8 mouse cellular contexts compared by ENCODE assay signal in the genomic region with DNA sequence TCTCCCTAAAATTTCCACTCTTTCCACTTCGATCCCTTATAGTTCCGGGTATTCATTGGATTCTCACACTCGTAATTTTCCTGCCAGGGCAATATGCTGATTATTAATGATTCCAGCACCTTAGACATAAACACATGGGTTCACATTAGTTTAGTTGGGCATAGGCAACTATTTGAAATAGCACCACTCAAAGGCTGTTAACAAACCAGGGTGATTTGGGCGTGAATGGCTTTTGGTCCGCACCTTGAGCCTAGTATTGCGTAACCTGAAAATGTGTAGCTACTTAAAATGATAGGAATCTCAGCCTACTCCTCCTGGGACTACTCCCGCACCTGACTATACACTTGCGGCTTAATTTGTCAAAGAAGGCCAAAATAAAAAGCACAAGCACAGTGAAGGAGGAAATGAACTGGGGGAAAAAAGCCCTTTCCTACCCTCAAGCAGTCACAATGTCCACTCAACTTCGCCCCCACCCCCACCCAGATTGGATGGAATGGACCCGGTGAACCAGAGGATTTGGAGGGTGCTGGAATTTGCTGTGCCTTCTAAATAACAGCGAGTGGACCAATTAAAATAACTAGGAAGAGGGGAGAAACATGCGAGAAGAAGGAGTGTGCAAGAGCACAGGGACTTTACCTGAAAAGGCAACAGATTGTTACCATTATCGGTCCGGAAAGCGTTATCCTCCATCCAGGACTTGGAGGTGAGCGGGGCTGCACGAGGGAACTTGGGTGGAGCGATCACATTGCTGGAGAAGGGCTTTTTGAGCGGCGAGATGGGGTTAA. TPM values are rescaled to one million over a fixed set of nuclear protein-coding genes. Genes with fewer than 3 reads are reported as not detected.
A peak's percentile ranks its signal among the peaks of the same experiment; 100 is the strongest.
DNase-seq lines count a peak whose midpoint lies in the region; ATAC-seq lines count a peak whose summit lies in the region.

No protein-coding gene starts in this region.

- peaks cover 43% of the 10 kb centered on the region for H3K27me3 ChIP-seq in embryonic facial prominence, embryonic 13.5 days
- peaks cover 13% of the 10 kb centered on the region; the same call in 1 of the 2 replicates for H3K27me3 ChIP-seq in intestine, embryonic 16.5 days (replicated peaks; ENCODE audit: control insufficient read depth, insufficient read depth, low read length)

- H3K4me2 ChIP-seq in embryonic facial prominence, embryonic 13.5 days = peak overlapping the region; percentile 100
- peak overlapping the region; percentile 100 for H3K4me2 ChIP-seq in intestine, embryonic 16.5 days (ENCODE audit: low read depth, low read length)

- no peaks in the 10 kb centered on the region for H3K36me3 ChIP-seq in embryonic facial prominence, embryonic 13.5 days
- no peaks in the 10 kb centered on the region for H3K36me3 ChIP-seq in intestine, embryonic 16.5 days (ENCODE audit: control insufficient read depth, insufficient read depth, low read length)
- no peaks in the 10 kb centered on the region for H3K36me3 ChIP-seq in macrophage (ENCODE audit: inconsistent target)

- no peak for ATAC-seq in embryonic facial prominence, embryonic 13.5 days (ENCODE audit: insufficient number of reproducible peaks, insufficient read depth, low FRiP score, low TSS enrichment, low read depth)
- peak; percentile 17 for ATAC-seq in intestine, embryonic 16.5 days
- ATAC-seq in megakaryocyte-erythroid progenitor cell, adult 5-6 weeks (replicated peaks; ENCODE audit: low FRiP score, low TSS enrichment, poor library complexity, severe bottlenecking) = no peak

- H3K27ac ChIP-seq in embryonic facial prominence, embryonic 13.5 days = no peak overlapping the region
- H3K27ac ChIP-seq in intestine, embryonic 16.5 days (ENCODE audit: low read length) = no peak overlapping the region
- peak overlapping the region; percentile 18 for H3K27ac ChIP-seq in macrophage

- WGBS in embryonic facial prominence, embryonic 13.5 days = 27% methylated on average over 20 of the region's 20 CpGs
- WGBS in intestine, embryonic 16.5 days = 28% methylated on average over 20 of the region's 20 CpGs
- WGBS in macrophage (ENCODE audit: missing documents) = 54% methylated on average over 17 of the region's 20 CpGs

- peaks cover 10% of the 10 kb centered on the region for H3K4me1 ChIP-seq in embryonic facial prominence, embryonic 13.5 days
- H3K4me1 ChIP-seq in intestine, embryonic 16.5 days (ENCODE audit: control insufficient read depth, insufficient read depth, low read length) = peaks cover 6% of the 10 kb centered on the region; the same call in 1 of the 2 replicates

- H3K4me3 ChIP-seq in embryonic facial prominence, embryonic 13.5 days = peak overlapping the region; percentile 68
- H3K4me3 ChIP-seq in intestine, embryonic 16.5 days (ENCODE audit: low read length) = peak overlapping the region; percentile 71
- peak overlapping the region; percentile 48 for H3K4me3 ChIP-seq in macrophage (ENCODE audit: inconsistent target)

- H3K9ac ChIP-seq in embryonic facial prominence, embryonic 13.5 days = peak overlapping the region; percentile 73
- peak overlapping the region; percentile 70 for H3K9ac ChIP-seq in intestine, embryonic 16.5 days (ENCODE audit: low read depth, low read length)

- peaks cover 47% of the 10 kb centered on the region; the same call in 1 of the 2 replicates for H3K79me2 ChIP-seq in macrophage (ENCODE audit: inconsistent target)

- no peaks in the 10 kb centered on the region for H3K9me3 ChIP-seq in embryonic facial prominence, embryonic 13.5 days
- H3K9me3 ChIP-seq in intestine, embryonic 16.5 days (ENCODE audit: control insufficient read depth, low read length) = no peaks in the 10 kb centered on the region

- DNase-seq in lung, adult 18-20 months = peak; percentile 20 to 36
- DNase-seq in lung, postnatal 10 days = no peak
- no peak for DNase-seq in spleen, adult 18-20 months
- no peak for DNase-seq in layer of hippocampus, postnatal 25 days (ENCODE audit: extremely low spot score in 1 of 2, low spot score in 1 of 2)

RNA-seq across cellular contexts. Expression of gene March5, which starts 33.8 kb away (rescaled TPM):
- 104 and 111 TPM in 2 replicates for polyA plus RNA-seq in embryonic facial prominence, embryonic 13.5 days (2015; fragmentation: Nextera tagmentation; extraction: Ambion mirVana)
- polyA plus RNA-seq in intestine, embryonic 16.5 days (2015; fragmentation: Nextera tagmentation; extraction: Ambion mirVana) = 47.4 and 49.0 TPM in 2 replicates
- 100 to 1,000 TPM in 19 of 26 experiments, 10 to 100 TPM in 7; 68.0 to 379 (median 161) TPM for total RNA-seq in macrophage (2018; cell fraction: chromatin; rRNA removed)
- total RNA-seq in macrophage (2018; cell fraction: cytosol; rRNA removed) = 100 to 1,000 TPM in 23 of 26 experiments, 10 to 100 TPM in 3; 98.1 to 272 (median 196) TPM
- total RNA-seq in macrophage (2018; cell fraction: nucleus; rRNA removed) = 100 to 1,000 TPM in 25 of 26 experiments, 10 to 100 TPM in 1; 88.0 to 420 (median 192) TPM
- polyA plus RNA-seq in macrophage (2018) = 78.5 to 135 TPM (median 91.9 TPM) in 3 replicates
- total RNA-seq in layer of hippocampus, postnatal 25 days (2021) = 10 to 100 TPM; 84.7 to 88.2 TPM
- total RNA-seq in megakaryocyte-erythroid progenitor cell, adult 5-6 weeks (2014; fragmentation: Nextera tagmentation) = 138 TPM in 2 replicates
- total RNA-seq in megakaryocyte-erythroid progenitor cell, adult 5-6 weeks (2017) = 77.5 and 90.8 TPM in 2 replicates

RNA-seq across cellular contexts. Expression of gene Cpeb3, which starts 34.9 kb away (rescaled TPM):
- polyA plus RNA-seq in embryonic facial prominence, embryonic 13.5 days (2015; fragmentation: Nextera tagmentation; extraction: Ambion mirVana) = 1.4 and 1.7 TPM in 2 replicates
- polyA plus RNA-seq in intestine, embryonic 16.5 days (2015; fragmentation: Nextera tagmentation; extraction: Ambion mirVana) = 0.44 and 0.97 TPM in 2 replicates
- 100 to 1,000 TPM in 6 of 26 experiments, 10 to 100 TPM in 18, 1 to 10 TPM in 2; 8.1 to 132 (median 57.2) TPM for total RNA-seq in macrophage (2018; cell fraction: chromatin; rRNA removed)
- total RNA-seq in macrophage (2018; cell fraction: cytosol; rRNA removed) = 10 to 100 TPM in 21 of 26 experiments, 1 to 10 TPM in 5; 5.9 to 38.3 (median 17.0) TPM
- 100 to 1,000 TPM in 1 of 26 experiments, 10 to 100 TPM in 24, 1 to 10 TPM in 1; 9.2 to 104 (median 28.1) TPM for total RNA-seq in macrophage (2018; cell fraction: nucleus; rRNA removed)
- 7.8 to 16.1 TPM (median 11.7 TPM) in 3 replicates for polyA plus RNA-seq in macrophage (2018)
- 10 to 100 TPM; 62.1 to 74.6 TPM for total RNA-seq in layer of hippocampus, postnatal 25 days (2021)
- total RNA-seq in megakaryocyte-erythroid progenitor cell, adult 5-6 weeks (2014; fragmentation: Nextera tagmentation) = 3.1 and 3.6 TPM in 2 replicates
- total RNA-seq in megakaryocyte-erythroid progenitor cell, adult 5-6 weeks (2017) = 0.80 and 4.1 TPM in 2 replicates

Comparison
In these comparisons a context has a peak if more than half of its experiments do, and no peak if none do; other contexts are left out.
1. DNase-seq: peak in lung, adult 18-20 months (2 of 2); none in lung, postnatal 10 days (single experiment), spleen, adult 18-20 months (0 of 2) and layer of hippocampus, postnatal 25 days (0 of 2).
2. Peak in every context shown above with its lines, with median percentiles within 50 percentile points of each other: H3K4me3 ChIP-seq.